Mouse (Mus musculus) adrenal gland, postnatal 36 days (tissue): ENCODE measurements at regions not wholly inside any gene's neighbourhood (a gene's known extent, or its start where the extent isn't known, plus 50 kb on each side); places are given as distances from the start of the nearest gene placed in this dataset.
A peak's percentile ranks its signal among the peaks of the same experiment; 100 is the strongest.

Source experiments
- DNase-seq, 2 experiments: peaks; one replicate each; pipeline ENCODE4 v3.0.0; 2021; ENCODE audit warnings: mixed read lengths in 1 of 2

- no peak for DNase-seq
Measured at GRCm38 (mm10) chr15:93879006-93879405, 283.3 kb upstream of the Prickle1 start.

GRCm38 (mm10) chr15:93876335-93876734 is 280.6 kb upstream of the Prickle1 start:
- DNase-seq, result no peak

DNA sequence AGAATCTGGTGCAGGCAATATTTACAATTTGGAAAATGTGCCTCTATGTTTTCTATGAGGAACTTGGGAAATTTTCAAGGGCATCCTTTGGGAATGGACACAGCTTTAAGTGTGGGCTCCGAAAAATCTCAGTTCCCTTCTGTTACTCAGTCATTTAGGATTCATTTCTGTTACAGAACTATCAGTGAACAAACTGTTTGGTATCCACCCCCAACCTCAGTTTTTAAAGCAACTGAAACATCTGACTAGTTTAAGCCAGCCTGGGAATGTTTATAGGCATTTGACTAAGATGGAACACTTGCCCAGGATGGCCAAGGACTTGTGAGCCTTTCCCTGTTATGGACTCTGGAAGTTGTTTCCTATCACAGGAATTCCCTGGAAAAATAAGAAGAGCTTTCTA is 280.0 kb upstream of the Prickle1 start:
- DNase-seq, result no peak

DNA sequence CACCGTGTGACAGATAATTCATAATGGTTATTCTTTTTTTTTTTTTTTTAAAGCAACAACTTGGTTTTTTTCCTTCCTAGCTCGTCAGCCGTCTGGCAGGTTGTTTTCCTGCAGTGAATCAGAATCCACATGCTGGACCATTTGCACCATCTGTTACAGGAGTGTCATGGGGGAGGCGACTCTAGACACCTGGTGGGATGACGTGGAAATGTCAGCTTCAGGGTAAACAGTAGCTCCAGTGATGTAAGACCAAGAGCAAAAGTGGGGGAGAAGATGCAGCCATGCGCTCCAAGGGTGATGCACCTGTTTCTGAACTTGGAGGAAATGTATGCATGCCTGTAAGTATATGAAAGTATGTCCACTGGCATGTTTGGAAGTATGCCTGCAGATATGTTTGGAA is 278.5 kb upstream of the Prickle1 start:
- DNase-seq, result no peak

DNA sequence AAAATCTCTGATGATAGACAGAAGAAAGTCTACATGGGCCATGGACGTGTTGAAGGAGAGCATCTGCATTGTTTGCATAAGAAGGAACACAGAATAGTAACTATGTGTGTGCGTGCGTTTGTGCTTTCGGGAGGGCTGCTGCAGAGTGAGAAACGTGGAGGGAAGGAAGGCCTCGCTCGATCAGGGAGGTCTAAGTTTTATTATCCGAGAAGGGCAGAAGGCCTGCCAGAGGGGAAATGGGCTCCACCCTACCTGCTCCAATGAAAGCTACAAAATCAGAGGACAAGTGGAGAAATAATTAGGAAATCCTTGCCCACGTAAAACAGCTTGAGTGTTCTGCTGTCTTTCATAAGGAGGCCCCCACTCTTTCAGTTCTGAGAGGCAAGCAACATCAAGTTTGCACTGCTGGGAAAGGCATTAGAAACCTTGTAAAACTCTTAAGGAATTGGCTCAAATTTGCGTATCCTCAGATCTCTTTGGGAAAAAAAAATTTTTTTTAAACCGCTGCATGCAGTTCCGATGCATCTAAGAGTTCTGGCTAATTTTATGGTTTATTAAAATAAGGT is 261.7 kb upstream of the Prickle1 start:
- no peak for DNase-seq

DNA sequence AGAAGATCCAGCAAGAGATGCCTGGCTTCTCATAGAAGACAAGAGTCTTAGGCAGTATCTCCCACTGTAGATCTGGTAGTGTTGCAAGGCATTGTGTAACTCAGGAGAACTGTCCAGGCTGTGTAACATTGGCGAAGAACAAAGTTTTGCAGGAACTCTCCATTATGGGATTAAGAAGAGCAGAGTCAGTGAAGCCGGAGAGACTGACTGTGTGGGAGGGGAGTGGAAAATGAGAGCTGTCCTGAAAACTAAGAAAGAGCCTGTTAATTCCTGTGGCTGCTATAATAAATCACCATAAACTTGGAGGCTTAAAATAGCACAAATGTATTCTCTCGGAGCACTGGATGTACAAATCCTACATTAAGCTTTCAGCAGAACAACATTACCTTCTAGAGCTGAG is 257.5 kb upstream of the Prickle1 start:
- DNase-seq, result no peak

- no peak for DNase-seq
Measured at GRCm38 (mm10) chr15:93852126-93852525, 256.4 kb upstream of the Prickle1 start.

- no peak for DNase-seq
Measured at GRCm38 (mm10) chr15:93850388-93850787, 254.7 kb upstream of the Prickle1 start.

- no peak for DNase-seq
Measured at GRCm38 (mm10) chr15:93848830-93849229, 253.1 kb upstream of the Prickle1 start.

GRCm38 (mm10) chr15:93846797-93847196 is 251.1 kb upstream of the Prickle1 start:
- DNase-seq, result no peak

- DNase-seq, result no peak
Measured at GRCm38 (mm10) chr15:93845801-93846200, 250.1 kb upstream of the Prickle1 start.

- DNase-seq, result no peak
Measured at GRCm38 (mm10) chr15:93832956-93833355, 237.3 kb upstream of the Prickle1 start.

GRCm38 (mm10) chr15:93832431-93832936 is 236.8 kb upstream of the Prickle1 start:
- peak in 1 of 2 experiments; percentile 11 for DNase-seq

GRCm38 (mm10) chr15:93831148-93831547 is 235.5 kb upstream of the Prickle1 start:
- no peak for DNase-seq

DNA sequence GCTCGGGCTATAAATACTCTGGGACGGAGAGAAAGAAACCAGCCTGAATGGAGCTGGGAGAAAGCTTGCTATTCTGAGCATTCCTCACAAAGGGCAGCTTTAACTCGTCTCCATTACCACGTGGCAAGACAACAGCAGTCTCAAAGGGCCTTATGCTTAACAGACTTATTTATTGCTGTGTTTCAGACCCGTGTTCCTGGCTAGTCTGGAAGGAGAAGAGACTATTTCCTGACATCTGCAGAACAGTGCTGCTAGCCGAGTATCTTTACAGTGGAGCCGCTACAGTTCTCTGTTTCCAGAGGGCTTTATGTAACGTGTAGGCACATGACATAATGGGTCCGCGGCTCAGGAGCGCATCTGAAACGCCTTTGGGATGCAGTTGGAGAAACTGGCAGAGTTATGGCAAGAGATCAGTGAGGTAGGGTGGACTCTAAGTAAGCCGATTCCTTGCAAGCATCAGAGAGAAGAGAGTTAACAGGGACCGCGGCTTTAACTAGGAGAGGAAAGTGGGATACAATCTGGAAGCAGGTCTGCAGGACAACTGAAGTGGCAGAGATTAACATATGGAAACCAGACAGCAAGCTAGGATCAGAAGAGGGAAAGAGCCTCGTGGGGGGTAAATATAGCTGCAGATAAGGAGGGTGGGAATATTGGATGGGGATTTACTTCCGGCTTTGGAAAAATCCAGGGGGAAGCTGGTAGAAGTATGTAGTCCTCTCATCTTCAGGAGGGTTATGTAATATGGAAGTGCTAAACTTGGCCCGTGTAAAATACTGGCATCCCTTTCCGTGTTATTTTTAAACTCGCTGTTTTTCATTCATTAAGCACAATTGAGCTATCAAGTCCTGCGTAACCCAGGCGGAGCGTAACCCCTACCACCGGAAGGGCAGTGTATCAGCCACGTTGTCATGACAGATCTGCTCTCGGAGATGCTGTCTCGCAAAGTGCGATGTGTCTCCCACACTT is 229.3 kb upstream of the Prickle1 start:
- DNase-seq, result peak in 1 of 2 experiments; percentile 13

- no peak for DNase-seq
Measured at GRCm38 (mm10) chr15:93821236-93821635, 225.5 kb upstream of the Prickle1 start.

GRCm38 (mm10) chr15:93812011-93812410 is 216.3 kb upstream of the Prickle1 start:
- DNase-seq, result no peak

- no peak for DNase-seq
Measured at GRCm38 (mm10) chr15:93807993-93808392, 212.3 kb upstream of the Prickle1 start.

- no peak for DNase-seq
Measured at GRCm38 (mm10) chr15:93807505-93807904, 211.8 kb upstream of the Prickle1 start.

GRCm38 (mm10) chr15:93804703-93805102 is 209.0 kb upstream of the Prickle1 start:
- DNase-seq, result no peak

- no peak for DNase-seq
Measured at GRCm38 (mm10) chr15:93790531-93790930, 194.8 kb upstream of the Prickle1 start.

GRCm38 (mm10) chr15:93789762-93790161 is 194.1 kb upstream of the Prickle1 start:
- DNase-seq, result no peak

- no peak for DNase-seq
Measured at GRCm38 (mm10) chr15:93787361-93787760, 191.7 kb upstream of the Prickle1 start.
